Mouse (Mus musculus) stomach, embryonic 14.5 days (tissue): Measurements from ENCODE around the gene Slc51a. TPM values are rescaled to one million over a fixed set of nuclear protein-coding genes. Genes with fewer than 3 reads are reported as not detected.
A peak's percentile ranks its signal among the peaks of the same experiment; 100 is the strongest.

Experiments used
- ATAC-seq: fragments of 200-750 bp; cut with Nextera tagmentation; 2 replicates; pipeline ENCODE4 v1.8.0; 2017; ENCODE audit warnings: low read depth, moderate TSS enrichment; ENCODE audit not compliant: insufficient number of reproducible peaks, insufficient read depth, low FRiP score
- H3K27ac ChIP-seq: fragments of 300-500 bp; sonication (generic); 2 replicates; pipeline ENCODE4 v1.5.1; 2014; ENCODE audit warnings: mild to moderate bottlenecking, low read length, moderate library complexity, mixed read lengths
- H3K27me3 ChIP-seq: fragments of 300-500 bp; sonication (generic); 2 replicates; pipeline ENCODE4 v1.6.1; 2014; ENCODE audit warnings: low read length, control low read depth, mixed read lengths; ENCODE audit not compliant: control insufficient read depth, insufficient read depth
- H3K36me3 ChIP-seq: fragments of 300-500 bp; sonication (generic); 2 replicates; pipeline ENCODE4 v1.6.1; 2014; ENCODE audit warnings: mild to moderate bottlenecking, control low read depth, low read length, moderate library complexity, mixed read lengths; ENCODE audit not compliant: control insufficient read depth, insufficient read depth
- H3K4me1 ChIP-seq: fragments of 300-500 bp; sonication (generic); 2 replicates; pipeline ENCODE4 v1.6.1; 2014; ENCODE audit warnings: low read length, control low read depth, mixed read lengths; ENCODE audit not compliant: control insufficient read depth, insufficient read depth
- H3K4me2 ChIP-seq: fragments of 300-500 bp; sonication (generic); replicated peaks from 2 replicates; pipeline ENCODE4 v1.6.1; 2014; ENCODE audit warnings: low read depth, low read length, control low read depth
- H3K4me3 ChIP-seq: fragments of 300-500 bp; sonication (generic); 2 replicates; pipeline ENCODE4 v1.5.1; 2014; ENCODE audit warnings: low read depth, low read length, control low read depth
- H3K9ac ChIP-seq: fragments of 300-500 bp; sonication (generic); replicated peaks from 2 replicates; pipeline ENCODE4 v1.6.1; 2014; ENCODE audit warnings: low read depth, mild to moderate bottlenecking, control low read depth, low read length, moderate library complexity, mixed read lengths
- H3K9me3 ChIP-seq: fragments of 300-500 bp; sonication (generic); 2 replicates; pipeline ENCODE4 v1.6.1; 2016; ENCODE audit warnings: low read depth, low read length, control low read depth; ENCODE audit not compliant: control insufficient read depth
- WGBS: fragments of 180-500 bp; shearing (Covaris S2); extraction: QIAGEN DNeasy Blood & Tissue Kit; methylation state at CpG from one replicate; pipeline ENCODE4 v1.1.7; 2014; 5-methylcytosine and 5-hydroxymethylcytosine counted together
- polyA plus RNA-seq: library from polyadenylated mRNA; unstranded; fragments of >200 nt; fragmentation: Nextera tagmentation; extraction: Ambion mirVana; gene quantifications from 2 replicates; pipeline ENCODE4 v1.2.1, GENCODE M21; 2014

Slc51a gene
- polyA plus RNA-seq, 1 experiment from 2014 or later, result 2.7 TPM

DNA sequence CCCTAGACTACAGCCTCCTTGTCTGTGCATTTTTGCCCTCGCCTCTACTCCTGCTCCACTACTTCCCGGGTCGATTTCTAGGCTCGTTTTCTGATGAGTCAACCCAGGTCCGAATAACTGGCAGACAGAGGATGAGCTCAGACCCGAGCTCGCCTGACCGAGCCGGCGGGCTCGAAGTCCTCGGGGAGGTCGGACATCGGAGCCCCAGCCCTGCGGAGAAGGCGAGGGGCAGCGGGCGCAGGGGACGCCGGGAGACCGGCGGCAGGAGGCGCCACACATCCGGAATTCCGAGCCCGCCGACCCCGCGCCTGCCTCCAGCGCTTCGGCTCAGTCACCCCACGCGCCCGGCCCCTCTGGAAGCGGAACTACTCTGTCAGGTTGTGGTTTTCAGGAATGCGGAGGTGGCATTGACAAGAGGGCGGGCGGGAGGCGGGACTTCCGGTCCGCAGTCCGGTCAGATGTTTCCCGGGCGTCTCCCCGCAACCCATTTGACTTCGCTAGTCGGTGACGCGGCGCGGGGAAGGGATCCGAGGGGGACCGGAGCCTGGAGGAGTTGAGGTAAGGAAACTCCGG is 57.1 kb downstream of the Slc51a start, which contains the start of gene Pcyt1a:
Gene Pcyt1a (plus strand): TSS at position 448 of the 573 bp plus-strand sequence.
- no peaks in the 10 kb centered on the region for H3K9me3 ChIP-seq
- H3K9ac ChIP-seq, result peak within 1 kb of the TSS; percentile 57
- peak within 1 kb of the TSS; percentile 82 for H3K27ac ChIP-seq
- WGBS, result under 1% methylated on average over 54 of the region's 54 CpGs
- H3K36me3 ChIP-seq, result no peaks in the 10 kb centered on the region
- H3K27me3 ChIP-seq, result no peaks in the 10 kb centered on the region
- H3K4me2 ChIP-seq, result peak within 1 kb of the TSS; percentile 86
- ATAC-seq, result peak; percentile 97
- peak within 1 kb of the TSS; percentile 77 for H3K4me3 ChIP-seq
- peaks cover 9% of the 10 kb centered on the region; the same call in 1 of the 2 replicates for H3K4me1 ChIP-seq

DNA sequence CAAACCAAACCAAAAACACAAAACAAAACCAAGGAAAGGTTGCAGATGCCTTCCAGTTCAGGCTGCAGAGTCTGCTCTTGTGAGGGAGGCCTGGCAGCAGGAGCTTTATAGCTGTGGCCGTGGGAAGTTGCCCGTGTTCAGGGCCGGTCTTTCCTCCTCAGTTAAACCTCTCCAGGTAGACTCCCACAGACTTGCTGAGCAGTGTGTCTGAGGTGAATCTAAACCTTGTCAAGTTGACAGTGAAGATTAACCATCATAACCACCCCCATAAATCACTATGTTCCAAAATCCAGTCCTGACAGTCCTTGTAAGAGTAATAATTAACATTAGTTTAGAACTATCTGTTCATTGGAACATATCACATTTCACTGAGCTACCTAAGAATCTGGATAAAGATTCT is 60.2 kb downstream of the Slc51a start:
- H3K9me3 ChIP-seq, result no peaks in the 10 kb centered on the region
- H3K27ac ChIP-seq, result no peak overlapping the region
- H3K27me3 ChIP-seq, result no peaks in the 10 kb centered on the region
- WGBS, result 84% methylated on average over 3 of the region's 3 CpGs
- no peak for ATAC-seq
- no peak overlapping the region for H3K4me2 ChIP-seq
- no peaks in the 10 kb centered on the region for H3K36me3 ChIP-seq
- no peak overlapping the region for H3K4me3 ChIP-seq
- H3K4me1 ChIP-seq, result peaks cover 9% of the 10 kb centered on the region; the same call in 1 of the 2 replicates
- H3K9ac ChIP-seq, result no peak overlapping the region

Other genes with a start within 250 kb of the Slc51a start
- 8.0 and 8.9 TPM in 2 replicates for gene Fbxo45, start 240.7 kb downstream of the Slc51a start, polyA plus RNA-seq
- 19.7 and 21.3 TPM in 2 replicates for gene Wdr53, start 240.7 kb downstream of the Slc51a start, polyA plus RNA-seq
- gene Smco1, start 216.4 kb downstream of the Slc51a start, polyA plus RNA-seq, result not detected in 2 replicates
- 28.0 and 28.3 TPM in 2 replicates for gene Rnf168, start 210.4 kb downstream of the Slc51a start, polyA plus RNA-seq
- gene Ubxn7, start 155.6 kb downstream of the Slc51a start, polyA plus RNA-seq, result 28.4 and 32.4 TPM in 2 replicates
- not detected in 2 replicates for gene Tm4sf19, start 87.4 kb downstream of the Slc51a start, polyA plus RNA-seq
- 28.4 and 31.6 TPM in 2 replicates for gene Tctex1d2, start 68.2 kb downstream of the Slc51a start, polyA plus RNA-seq
- gene Pcyt1a, start 57.0 kb downstream of the Slc51a start, polyA plus RNA-seq, result 40.3 and 44.3 TPM in 2 replicates
- gene Zdhhc19, start 8.4 kb upstream of the Slc51a start, polyA plus RNA-seq, result not detected in 2 replicates
- gene Tfrc, start 121.0 kb upstream of the Slc51a start, polyA plus RNA-seq, result 60.5 and 73.2 TPM in 2 replicates
- 13.1 and 17.1 TPM in 2 replicates for gene Tnk2, start 156.0 kb upstream of the Slc51a start, polyA plus RNA-seq
- 8.7 and 8.8 TPM in 2 replicates for gene Muc4, start 248.0 kb upstream of the Slc51a start, polyA plus RNA-seq